Mouse (Mus musculus): ENCODE measurements at regions not wholly inside any gene's neighbourhood (a gene's known extent, or its start where the extent isn't known, plus 50 kb on each side); places are given as distances from the start of the nearest gene placed in this dataset.
A peak's percentile ranks its signal among the peaks of the same experiment; 100 is the strongest.

GRCm38 (mm10) chr16:93191174-93191573 is 365.2 kb upstream of the Runx1 start:
- no peak for DNase-seq (ENCODE audit: low spot score in 2 of 2)

- DNase-seq (ENCODE audit: low spot score in 2 of 2): no peak
Observed at GRCm38 (mm10) chr16:93190301-93190700, 364.4 kb upstream of the Runx1 start.

DNA sequence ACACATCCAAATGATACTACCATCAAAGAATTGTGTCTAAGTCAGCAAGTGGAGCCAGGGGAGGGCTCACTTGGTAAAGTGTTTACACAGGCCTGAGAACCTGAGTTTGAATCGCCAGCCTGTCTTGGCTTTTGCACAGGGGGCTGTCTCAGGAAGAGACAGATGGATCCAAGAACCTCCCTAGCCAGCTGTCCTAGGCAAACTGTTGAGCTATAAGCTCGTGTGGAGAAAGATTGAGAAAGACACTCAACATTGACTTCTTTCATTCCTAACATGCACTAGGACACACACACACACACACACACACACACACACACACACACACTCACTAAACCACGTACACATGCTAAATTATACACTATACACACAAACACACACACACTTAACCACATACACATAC is 363.9 kb upstream of the Runx1 start:
- DNase-seq (ENCODE audit: low spot score in 2 of 2): no peak

DNA sequence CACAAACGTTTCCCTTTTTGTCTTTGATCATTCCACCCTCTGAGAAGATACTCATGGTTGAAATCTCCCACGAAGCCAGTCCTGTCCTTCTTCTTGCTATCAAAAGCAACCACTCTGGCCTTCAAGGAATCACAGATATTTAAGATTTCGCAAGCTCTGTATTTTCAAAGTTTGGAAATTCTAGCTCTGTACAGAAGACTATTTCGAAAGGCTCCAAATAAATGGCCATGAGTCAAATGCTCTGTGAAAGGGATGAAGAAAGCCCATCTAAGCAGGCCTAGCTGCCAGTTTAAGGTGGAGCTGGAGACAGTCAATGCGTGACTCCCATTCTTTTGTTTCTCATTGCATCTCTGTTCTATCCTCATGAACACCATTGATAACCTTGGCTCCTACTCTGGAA is 363.5 kb upstream of the Runx1 start:
- no peak for DNase-seq (ENCODE audit: low spot score in 2 of 2)

DNA sequence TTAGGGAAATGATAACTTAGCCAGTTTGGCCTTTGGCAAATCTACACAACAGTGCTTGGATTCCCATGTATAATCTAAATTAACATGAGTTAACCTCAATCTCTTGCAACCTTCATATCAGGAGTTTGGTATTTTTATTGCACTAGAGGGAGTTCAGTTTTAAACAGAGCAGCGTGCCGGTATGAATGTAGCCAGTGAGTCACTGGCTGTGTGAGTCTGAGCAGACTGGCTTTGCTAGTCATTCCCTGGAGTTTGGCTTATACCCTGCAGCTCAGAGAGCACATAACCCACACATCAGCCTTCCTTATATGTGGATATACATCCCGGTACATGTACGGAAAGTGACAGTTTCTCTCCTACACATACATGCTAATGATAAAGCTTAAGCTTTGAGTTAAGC is 360.6 kb upstream of the Runx1 start:
- no peak for DNase-seq (ENCODE audit: low spot score in 2 of 2)

DNA sequence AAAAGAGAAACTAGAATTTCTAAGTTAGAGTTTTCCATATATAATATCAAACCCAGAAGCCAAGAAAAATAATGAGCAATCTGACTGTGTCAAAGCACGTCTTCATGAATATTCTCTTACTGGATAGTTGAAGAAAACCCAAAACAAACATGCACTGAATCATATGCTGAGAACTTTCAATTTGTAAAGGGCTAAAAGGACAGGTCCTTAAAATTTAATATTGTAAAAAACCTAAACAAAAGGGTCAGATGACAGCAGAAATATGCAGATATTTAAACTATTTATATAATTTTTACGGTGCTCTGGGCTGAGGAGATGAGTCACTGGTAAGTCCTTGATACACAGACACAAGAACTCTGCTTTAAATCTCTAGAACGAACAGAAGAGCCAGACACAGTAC is 356.7 kb upstream of the Runx1 start:
- DNase-seq (ENCODE audit: low spot score in 2 of 2): no peak

DNA sequence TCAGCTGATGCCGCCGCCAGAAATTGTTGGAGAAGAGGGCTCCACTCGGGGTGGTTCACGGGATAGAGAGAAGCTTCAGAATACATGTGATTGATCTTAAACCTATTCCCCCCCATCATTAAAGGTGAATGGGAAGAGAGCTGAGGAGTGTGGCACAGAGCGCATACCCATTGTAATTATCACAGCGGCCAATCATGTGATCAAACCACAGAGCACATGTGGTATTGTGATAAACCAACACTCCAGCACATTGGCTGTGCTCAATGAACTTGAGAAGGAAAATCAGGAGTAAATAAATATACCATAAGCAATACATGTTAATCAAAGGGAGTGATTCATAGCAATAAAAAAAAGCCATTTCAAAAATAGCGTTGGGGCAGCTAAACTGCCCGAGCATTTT is 355.5 kb upstream of the Runx1 start:
- DNase-seq (ENCODE audit: low spot score in 2 of 2): no peak

DNA sequence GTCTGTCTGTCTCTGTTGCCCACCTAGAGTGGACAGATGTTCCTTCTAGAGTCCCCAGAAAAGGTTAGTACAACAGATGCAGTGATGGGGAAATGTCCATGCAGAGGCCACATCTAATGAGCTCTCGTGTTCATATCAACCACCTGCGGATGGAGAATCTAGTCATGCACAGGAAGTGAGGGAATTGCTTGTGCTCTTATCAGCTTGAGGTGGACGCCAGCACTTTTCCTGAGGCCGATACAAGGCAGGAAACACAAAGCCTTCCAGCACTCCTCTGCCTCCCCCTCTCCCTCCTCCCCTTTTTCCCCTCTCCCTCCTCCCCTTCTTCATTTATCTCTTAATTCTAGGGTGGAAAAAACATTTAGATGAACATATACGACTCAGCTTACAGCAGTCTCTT is 354.3 kb upstream of the Runx1 start:
- no peak for DNase-seq (ENCODE audit: low spot score in 2 of 2)

GRCm38 (mm10) chr16:93166667-93167066 is 340.7 kb upstream of the Runx1 start:
- no peak for DNase-seq (ENCODE audit: low spot score in 2 of 2)

GRCm38 (mm10) chr16:93158526-93159226 is 332.7 kb upstream of the Runx1 start:
- no peak for DNase-seq (ENCODE audit: low spot score in 2 of 2)

- DNase-seq (ENCODE audit: low spot score in 2 of 2): no peak
Observed at GRCm38 (mm10) chr16:93153545-93154329, 327.8 kb upstream of the Runx1 start.

- DNase-seq (ENCODE audit: low spot score in 2 of 2): no peak
Observed at GRCm38 (mm10) chr16:93152765-93153489, 327.0 kb upstream of the Runx1 start.

- DNase-seq (ENCODE audit: low spot score in 2 of 2): no peak
Observed at GRCm38 (mm10) chr16:93152057-93152456, 326.1 kb upstream of the Runx1 start.

DNA sequence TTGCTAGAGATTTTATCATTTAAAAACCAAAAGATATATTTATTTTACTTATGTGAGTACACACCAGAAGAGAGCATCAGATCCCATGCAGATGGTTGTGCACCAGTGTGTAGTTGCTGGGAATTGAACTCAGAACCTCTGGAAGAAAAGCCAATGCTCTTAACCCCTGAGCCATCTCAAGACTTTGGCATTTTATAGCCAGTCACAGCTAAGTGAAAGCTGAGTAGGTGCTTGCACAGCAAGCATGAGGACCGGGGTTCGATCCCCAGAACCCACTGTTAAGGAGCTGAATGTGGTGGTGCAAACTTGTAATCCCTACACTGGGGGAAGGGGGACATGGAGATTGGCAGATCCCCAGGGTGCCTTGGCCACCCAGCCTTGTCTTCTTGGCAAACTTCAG is 325.7 kb upstream of the Runx1 start:
- DNase-seq (ENCODE audit: low spot score in 2 of 2): no peak

DNA sequence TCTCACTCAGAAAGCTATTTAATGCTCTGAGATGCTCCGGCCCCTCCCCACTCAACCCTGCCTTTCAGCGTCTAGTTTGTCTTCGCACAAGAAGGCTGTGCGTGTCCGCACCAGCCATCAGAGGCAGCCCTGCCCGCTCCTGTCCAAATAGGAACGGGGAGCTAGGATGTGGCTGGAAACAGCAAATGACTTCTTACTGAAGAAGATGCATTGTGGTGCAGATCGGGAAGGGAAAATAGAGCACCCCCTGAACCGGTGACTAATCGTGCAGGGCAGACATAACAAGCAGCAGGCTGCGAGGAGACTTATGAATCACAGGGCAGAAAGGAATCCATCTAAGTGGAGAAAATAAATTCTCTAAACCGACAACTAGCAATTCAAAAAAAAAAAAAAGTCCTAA is 324.5 kb upstream of the Runx1 start:
- peak; percentile 2 to 10 for DNase-seq (ENCODE audit: low spot score in 2 of 2)

DNA sequence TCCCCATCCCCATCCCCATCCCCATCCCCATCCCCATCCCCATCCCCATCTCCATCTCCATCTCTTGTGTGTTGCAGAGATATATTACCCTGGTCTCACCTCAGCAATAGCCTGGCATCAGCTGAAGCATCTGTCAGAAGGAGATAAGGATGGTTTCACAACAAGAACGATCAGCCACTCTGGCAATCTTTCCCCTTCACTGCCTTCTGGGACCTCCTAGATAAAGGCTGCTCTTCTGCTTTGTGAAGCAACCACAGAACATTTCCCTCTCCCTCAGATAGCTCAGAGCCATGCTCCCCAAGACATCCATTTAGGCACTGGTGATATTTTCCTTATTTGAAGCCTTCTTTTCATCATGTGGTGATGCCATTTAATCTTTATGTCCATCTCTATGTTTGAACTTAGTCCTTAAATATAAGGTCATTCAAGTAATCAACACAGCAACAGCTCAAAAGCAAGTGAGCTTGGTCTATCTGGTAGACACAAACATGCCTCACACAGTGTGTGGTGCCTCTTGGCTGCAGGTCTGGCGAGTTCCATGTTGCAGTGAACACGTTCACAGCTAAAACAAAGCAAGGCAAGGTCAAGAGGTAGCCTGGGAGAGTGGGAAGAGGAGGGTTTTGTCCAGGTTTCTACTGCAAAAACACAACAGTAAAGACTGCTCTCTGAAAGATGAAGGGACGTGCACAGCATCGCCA is 321.7 kb upstream of the Runx1 start:
- DNase-seq (ENCODE audit: low spot score in 2 of 2): no peak

DNA sequence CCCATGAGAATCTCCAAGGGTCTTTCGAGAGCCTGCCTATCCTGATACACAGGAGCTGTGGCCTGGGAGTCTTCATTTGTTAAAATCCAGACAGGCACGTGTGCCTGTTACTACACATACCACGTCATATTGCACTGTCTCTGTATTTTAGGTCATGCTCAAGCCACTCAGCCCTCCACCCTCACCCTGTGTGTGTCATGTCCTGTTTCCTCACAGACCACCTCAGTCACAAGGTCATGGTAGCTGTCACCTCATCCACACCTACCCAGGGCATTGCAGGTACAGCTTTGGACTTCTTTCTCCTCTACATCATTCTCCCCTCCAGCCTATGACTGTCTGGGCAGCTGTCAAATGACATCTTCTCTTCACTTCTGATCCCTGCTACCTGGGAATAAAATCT is 320.9 kb upstream of the Runx1 start:
- DNase-seq (ENCODE audit: low spot score in 2 of 2): no peak

DNA sequence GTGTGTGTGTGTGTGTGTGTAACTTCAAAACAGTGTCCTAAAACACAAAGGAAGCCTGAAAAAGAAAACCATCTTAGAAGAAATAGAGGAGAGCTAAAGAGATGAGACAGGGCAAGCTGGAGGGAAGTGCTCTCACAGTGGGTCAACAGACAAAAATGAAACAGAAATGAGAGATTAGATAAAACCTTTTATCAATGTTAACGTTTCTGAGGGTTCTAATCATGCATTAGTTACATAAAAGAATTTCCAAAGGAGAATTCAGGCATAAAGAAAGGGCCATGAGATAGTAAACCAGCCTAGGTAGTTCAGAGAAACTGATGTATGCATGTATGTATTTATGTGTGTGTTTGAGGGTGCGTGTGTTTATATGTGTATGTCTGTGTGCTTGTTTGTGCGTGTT is 319.7 kb upstream of the Runx1 start:
- DNase-seq (ENCODE audit: low spot score in 2 of 2): no peak

GRCm38 (mm10) chr16:93144033-93144432 is 318.1 kb upstream of the Runx1 start:
- DNase-seq (ENCODE audit: low spot score in 2 of 2): no peak

- peak; percentile 16 to 79 for DNase-seq (ENCODE audit: low spot score in 2 of 2)
Observed at GRCm38 (mm10) chr16:93143164-93143563, 317.2 kb upstream of the Runx1 start.

DNA sequence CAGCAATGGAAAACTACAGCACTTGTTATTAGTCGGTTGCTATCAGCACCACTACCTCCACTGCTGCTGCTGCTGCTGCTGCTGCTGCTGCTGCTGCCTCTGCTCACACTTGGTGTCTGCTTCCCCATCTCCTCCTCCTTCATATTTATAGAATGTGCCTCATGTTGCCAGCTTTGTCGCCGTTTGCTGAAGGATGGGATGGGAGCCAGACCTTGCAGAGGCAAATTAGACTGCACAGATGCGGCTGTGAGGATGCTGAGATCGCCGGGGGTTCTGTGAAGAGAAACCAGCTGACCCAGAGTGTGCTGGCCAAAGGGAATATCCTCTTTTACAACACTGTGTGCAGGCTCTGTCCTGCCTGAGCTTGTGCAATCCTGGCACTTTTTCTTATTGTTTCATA is 316.0 kb upstream of the Runx1 start:
- peak; percentile 7 to 38 for DNase-seq (ENCODE audit: low spot score in 2 of 2)

- no peak for DNase-seq (ENCODE audit: low spot score in 2 of 2)
Observed at GRCm38 (mm10) chr16:93140535-93141110, 314.7 kb upstream of the Runx1 start.

All from left cerebral cortex, adult 9 months (tissue).